Mouse (Mus musculus): Measurements from ENCODE around the gene Sgk2.

DNA sequence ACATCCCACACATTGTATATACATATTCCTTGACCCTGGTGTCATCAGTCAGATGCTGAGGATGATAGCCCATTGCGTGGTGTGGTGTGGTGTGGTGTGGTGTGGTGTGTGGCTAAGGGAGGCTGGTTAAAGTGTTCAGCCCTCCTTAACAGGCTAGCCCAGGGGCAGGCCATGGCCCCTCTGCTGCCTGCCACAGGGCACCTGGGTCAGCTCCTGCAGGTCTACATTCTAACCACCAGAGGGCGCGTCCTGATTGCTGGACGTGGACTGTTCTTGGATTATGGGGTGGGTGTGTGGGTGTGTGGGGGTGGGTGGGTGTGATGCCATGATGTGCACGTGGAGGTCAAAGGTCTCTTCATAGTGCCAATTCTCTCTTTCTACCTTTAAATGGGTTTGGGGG, 18.8 kb upstream of the Sgk2 start:
- peak; percentile 79 for TF ChIP-seq CTCF (IDR thresholded peaks at IDR 0.05; ENCODE audit: borderline replicate concordance, extremely low read depth, insufficient read depth, insufficient read length)
- no peak for TF ChIP-seq POLR2A (IDR thresholded peaks at IDR 0.05; ENCODE audit: borderline replicate concordance, extremely low read depth, insufficient read depth, insufficient read length, poor library complexity, severe bottlenecking)

Data from brain, embryonic 14.5 days (tissue).